Comparison of ENCODE assay signal across 26 mouse cellular contexts in genomic region chr9:107267028-107267427, GRCm38 (mm10). TPM values are rescaled to one million over a fixed set of nuclear protein-coding genes. Genes with fewer than 3 reads are reported as not detected.
"Had no signal": no experiment of that assay in that cellular context is flagged by ENCODE, and none has a peak within 500 bp of the region (broad histone marks: within the 10 kb centered on the region; RNA-seq: fewer than 3 reads in every experiment).

No protein-coding gene starts in this region.

- ATAC-seq: hindbrain, embryonic 16.5 days had no signal

- DNase-seq: gastrocnemius, adult 2 months; gastrocnemius, postnatal 10 days; gastrocnemius, postnatal 25 days; heart, adult 18-20 months; heart, postnatal 10 days; heart, postnatal 4 days; kidney, adult 2 months; kidney, adult 9 months; kidney, postnatal 14 days; kidney, postnatal 36 days; layer of hippocampus, adult 9-11 months; liver; liver, embryonic 13.5 days had no signal

- H3K4me3 ChIP-seq: gastrocnemius, adult 2 months; heart, embryonic 10.5 days; heart, embryonic 12.5 days; hindbrain, embryonic 10.5 days; hindbrain, embryonic 12.5 days; kidney, embryonic 15.5 days; left cerebral cortex, adult 2 months; limb, embryonic 10.5 days; limb, embryonic 12.5 days; liver, embryonic 13.5 days; liver, embryonic 15.5 days had no signal

- H3K9me3 ChIP-seq: heart, embryonic 10.5 days; heart, embryonic 12.5 days; hindbrain, embryonic 10.5 days; hindbrain, embryonic 12.5 days; kidney, embryonic 15.5 days; limb, embryonic 10.5 days; limb, embryonic 12.5 days; liver, embryonic 13.5 days; liver, embryonic 15.5 days had no signal

- H3K36me3 ChIP-seq: heart, embryonic 10.5 days; heart, embryonic 12.5 days; hindbrain, embryonic 10.5 days; hindbrain, embryonic 12.5 days; kidney, embryonic 15.5 days; limb, embryonic 10.5 days; limb, embryonic 12.5 days; liver, embryonic 13.5 days; liver, embryonic 15.5 days had no signal

- H3K27ac ChIP-seq: gastrocnemius, adult 2 months; heart, embryonic 10.5 days; hindbrain, embryonic 10.5 days; hindbrain, embryonic 12.5 days; hindbrain, embryonic 14.5 days; kidney, postnatal 0 days; left cerebral cortex, adult 2 months; limb, embryonic 10.5 days; limb, embryonic 12.5 days; liver, embryonic 13.5 days; liver, embryonic 15.5 days had no signal

- H3K27me3 ChIP-seq: hindbrain, embryonic 12.5 days; kidney, embryonic 15.5 days; limb, embryonic 12.5 days; liver, embryonic 13.5 days; liver, embryonic 15.5 days had no signal

- H3K4me2 ChIP-seq: heart, embryonic 12.5 days; hindbrain, embryonic 12.5 days; hindbrain, embryonic 14.5 days; kidney, embryonic 15.5 days; limb, embryonic 12.5 days; liver, embryonic 11.5 days; liver, embryonic 13.5 days; liver, embryonic 15.5 days had no signal

- H3K9ac ChIP-seq: heart, embryonic 12.5 days; hindbrain, embryonic 12.5 days; hindbrain, embryonic 14.5 days; kidney, embryonic 15.5 days; limb, embryonic 12.5 days; liver, embryonic 13.5 days; liver, embryonic 15.5 days had no signal

- H3K4me1 ChIP-seq: hindbrain, embryonic 12.5 days; limb, embryonic 12.5 days had no signal

RNA-seq across cellular contexts. Expression of gene Dock3, which starts 35.3 kb away (rescaled TPM):
- total RNA-seq: gastrocnemius, adult 2 months had no signal
